Mouse (Mus musculus): Measurements from ENCODE around the gene Wwp2.

DNA sequence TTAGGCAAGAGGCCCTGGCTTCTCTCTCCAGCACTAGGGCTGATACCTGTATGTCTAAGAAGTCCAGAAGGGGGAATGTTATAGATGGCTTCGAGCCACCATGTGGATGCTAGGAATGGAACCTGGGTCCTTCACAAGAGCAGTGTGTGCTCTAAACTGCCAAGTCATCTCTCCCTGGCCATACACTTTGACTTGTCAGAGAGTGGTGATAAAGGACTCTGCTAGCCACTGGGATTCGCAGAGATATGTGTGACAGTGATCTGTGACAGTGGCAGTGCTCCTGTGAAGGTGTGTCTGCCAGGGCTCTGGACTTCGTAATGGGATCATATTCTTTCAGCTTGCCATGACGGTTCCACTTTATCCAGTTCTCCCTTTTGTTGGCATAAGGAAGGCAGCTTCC lies 37.2 kb downstream of the Wwp2 start:
- TF ChIP-seq CEBPB (IDR thresholded peaks at IDR 0.05; ENCODE audit: insufficient read depth, poor library complexity, severe bottlenecking) (no peak), POLR2A (IDR thresholded peaks at IDR 0.05; ENCODE audit: insufficient read length, low read depth) (no peak), TCF12 (IDR thresholded peaks at IDR 0.05; ENCODE audit: insufficient read depth, poor library complexity, severe bottlenecking) (no peak), USF1 (IDR thresholded peaks at IDR 0.05; ENCODE audit: low read depth) (no peak), MAX (IDR thresholded peaks at IDR 0.05; ENCODE audit: low read depth) (no peak), REST (IDR thresholded peaks at IDR 0.05; ENCODE audit: insufficient read depth, insufficient read length) (no peak), E2F4 (IDR thresholded peaks at IDR 0.05; ENCODE audit: insufficient read depth) (no peak)

All from myocyte (in vitro differentiated cells).